Mouse (Mus musculus) 3T3-L1 (cell line): ENCODE measurements around the gene Rrh.
A peak's percentile ranks its signal among the peaks of the same experiment; 100 is the strongest.

Experiments
- DNase-seq: peaks from one replicate; pipeline ENCODE4 v3.0.0-alpha.2; 2015; ENCODE audit warnings: low read depth, low spot score

Gene Rrh

DNA sequence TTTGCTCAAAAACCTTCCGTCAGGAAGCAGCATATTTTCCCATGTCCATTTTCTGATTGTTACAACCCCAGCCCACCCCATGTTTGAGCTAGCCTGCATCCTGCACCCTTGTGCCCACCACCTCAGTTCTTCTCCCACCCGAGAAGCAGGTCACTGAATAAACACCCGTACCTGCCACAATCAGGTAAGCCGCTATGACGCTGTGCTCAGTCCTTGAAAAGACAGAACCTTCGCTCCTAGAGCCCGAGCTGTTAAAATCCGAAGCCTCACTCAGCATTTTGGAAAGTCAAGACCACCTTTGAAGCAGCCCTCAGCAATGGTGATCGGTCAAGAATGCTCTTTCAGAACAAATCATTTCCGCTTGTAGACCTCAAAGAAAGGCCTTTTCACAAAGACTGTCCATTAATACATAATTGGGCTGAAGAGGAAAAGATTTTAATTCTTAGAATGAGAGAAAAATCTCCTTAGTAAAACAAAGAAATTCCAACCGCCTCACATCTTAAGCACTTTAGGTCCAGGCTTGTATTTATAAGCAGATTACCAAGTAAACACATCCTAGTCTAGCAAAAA lies at the start of gene Rrh:
Rrh (minus strand) TSS at position 382 of the 570 bp plus-strand sequence.
- no peak for DNase-seq

DNA sequence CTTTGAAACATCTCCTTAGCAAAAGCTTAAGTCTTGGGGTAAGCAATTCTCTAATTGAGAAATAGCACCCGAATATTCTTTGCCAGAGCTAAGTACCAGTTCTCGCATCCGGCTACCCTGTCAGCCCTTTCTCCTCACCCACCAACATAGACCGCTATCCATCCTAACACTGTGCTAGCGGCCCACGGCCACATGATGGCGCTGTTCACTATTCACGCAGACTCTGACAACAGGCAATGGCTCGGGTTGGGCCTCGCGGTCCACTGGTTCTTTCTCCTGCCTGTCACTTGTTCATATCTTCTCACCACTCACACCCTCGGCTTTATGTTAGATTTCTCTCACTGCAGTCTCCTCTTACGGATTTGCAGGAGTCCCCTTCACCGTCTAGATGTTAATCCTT lies 41.3 kb upstream of the Rrh start:
- no peak for DNase-seq

DNA sequence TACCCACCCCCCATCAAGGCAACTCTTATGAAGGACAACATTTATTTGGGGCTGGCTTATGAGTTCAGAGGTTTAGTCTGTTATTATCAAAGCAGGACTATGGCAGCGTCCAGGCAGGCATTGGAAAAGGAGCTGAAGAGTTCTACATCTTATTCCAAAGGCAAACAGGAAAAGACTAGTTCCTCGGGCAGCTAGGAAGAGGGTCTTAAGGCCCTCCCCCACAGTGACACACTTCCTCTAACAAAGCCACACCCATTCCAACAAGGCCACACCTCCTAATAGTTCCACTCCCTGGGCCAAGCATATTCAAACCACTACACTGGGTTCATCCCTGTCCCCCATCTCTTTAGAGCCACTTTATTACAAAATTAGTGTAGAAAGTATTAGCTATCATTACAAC lies 40.2 kb upstream of the Rrh start:
- no peak for DNase-seq

DNA sequence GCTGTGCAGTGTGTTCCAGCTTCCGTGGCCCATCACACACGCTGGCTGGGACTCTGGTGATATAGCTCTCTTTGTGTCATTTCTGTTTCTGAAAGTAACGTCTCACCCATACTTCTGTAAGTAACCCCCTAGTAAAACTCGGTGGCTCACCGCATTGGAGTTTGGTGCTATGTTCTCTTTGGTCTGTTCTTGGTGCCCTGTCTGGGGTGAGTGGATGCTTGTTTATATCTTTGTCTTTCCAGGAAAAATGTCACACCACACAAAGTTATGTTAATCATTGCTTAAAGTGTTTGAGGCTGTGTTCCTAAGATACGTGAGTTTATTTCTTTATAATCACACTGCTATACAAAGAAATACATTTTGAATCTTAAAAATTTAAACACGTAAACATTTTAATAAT lies 24.5 kb upstream of the Rrh start:
- no peak for DNase-seq

DNA sequence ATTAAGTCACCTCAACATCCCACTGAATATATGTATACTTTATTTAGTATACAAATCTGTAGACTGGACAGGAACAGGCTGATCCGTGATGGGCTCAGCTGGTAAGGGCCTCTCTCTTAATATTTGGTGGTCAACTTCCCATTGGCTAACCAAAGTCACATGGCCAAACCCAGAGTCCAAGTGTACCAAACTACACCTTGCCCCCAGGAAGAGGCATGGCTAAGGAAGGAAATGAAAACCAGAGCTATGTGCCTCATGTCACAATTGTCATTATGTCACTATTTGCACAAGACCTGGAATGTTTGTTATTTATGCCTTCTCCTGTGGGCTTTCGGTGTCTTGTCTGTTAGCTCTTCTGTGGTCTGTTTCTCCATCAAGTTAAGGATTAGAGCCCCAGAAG lies 23.5 kb upstream of the Rrh start:
- DNase-seq, result no peak

DNA sequence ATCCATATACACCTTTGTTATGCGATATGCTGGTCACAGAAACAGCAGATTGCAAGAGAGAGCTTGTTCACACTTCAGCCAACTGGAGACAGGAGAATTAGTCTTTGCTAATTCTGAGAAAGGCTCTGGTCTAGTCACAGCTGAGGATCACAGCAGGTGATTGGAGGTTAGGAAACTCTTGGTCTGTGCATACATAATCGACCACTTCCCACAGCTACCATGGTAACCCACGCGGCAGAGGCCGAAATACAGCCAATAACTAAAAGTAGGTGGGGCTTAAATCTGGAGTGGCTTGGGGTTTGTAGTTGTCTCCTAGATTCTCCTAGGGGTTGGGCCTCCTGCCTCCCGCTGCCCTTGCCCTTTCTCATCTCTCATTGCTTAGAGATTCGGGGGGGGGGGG lies 15.6 kb upstream of the Rrh start:
- no peak for DNase-seq

DNA sequence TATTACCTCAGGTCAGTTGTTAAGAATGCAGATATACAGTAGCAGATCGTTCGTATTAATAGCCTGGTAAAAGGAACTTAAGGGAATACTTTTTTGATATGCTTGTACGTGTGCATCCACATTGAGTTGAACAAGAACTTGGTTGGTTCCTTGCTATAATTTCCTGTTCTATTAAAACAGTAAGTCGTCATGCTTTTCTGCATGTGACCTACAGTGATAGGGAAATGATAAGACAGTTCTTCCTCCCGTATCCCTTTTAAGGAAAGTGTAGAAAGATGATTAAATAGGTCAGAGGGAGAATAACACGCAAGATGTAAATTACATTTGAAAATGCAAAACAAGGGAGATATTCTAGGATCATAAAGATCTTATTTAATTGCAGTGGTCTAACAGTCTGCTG lies 14.6 kb upstream of the Rrh start:
- no peak for DNase-seq

DNA sequence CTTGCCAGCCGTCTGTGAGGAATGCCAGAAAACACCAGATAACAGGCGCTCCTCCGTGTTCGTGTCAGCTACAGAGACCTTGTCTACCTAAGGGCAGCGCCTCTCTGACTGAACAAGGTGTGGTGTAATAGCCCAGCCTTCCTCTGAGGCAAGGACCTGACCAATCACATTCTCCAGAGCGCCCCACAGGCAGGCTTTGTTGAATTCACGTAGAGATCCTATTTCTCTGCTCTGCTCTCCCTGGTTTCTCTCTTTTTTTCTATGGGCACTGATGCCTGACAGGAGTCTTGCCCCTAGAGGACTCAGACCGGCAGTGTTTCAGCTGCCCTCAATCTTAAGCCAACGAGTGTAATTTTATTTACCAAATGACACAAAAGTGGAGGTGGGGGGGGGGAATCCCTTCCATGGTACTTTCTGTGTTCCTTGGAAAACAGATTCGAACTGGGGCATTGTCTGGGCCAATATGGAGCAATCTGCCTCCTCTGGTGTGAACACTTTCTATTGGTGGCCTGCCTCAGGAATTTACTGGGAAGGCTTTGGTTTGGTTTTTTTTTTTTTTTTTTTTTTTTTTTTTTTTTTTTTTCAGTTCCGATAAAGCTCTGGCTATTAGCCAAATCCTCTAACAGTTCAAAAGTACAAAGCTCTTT lies 13.8 kb upstream of the Rrh start:
- no peak for DNase-seq

DNA sequence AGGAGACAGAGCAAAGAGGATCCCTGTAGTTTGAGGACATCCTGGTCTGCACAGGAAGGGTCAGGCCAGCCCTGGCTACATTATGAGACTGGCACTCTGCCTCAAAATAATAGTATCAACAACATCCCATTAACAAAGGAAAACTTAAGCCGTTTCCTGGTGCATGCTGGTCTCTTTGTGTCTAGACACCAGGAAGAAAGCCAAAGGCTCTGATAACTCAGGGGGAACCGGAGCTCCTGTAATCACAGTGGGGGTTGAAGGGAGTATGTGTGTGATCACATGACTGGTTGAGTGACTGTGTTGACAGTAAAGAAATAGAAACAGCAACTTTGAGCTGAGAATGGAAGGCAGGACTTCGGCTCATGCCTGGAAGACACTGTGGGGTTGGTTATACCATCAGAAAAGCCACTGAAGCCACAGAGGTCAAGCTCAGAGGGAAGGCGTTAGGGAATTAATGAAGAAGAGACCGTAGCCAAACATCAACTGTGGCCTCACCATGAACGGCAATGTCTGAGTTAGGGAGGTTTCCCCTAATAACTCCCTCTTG lies 13.1 kb upstream of the Rrh start, which contains the start of gene Cfi:
Cfi (plus strand) TSS at position 497 of the 547 bp plus-strand sequence.
- DNase-seq, result no peak

DNA sequence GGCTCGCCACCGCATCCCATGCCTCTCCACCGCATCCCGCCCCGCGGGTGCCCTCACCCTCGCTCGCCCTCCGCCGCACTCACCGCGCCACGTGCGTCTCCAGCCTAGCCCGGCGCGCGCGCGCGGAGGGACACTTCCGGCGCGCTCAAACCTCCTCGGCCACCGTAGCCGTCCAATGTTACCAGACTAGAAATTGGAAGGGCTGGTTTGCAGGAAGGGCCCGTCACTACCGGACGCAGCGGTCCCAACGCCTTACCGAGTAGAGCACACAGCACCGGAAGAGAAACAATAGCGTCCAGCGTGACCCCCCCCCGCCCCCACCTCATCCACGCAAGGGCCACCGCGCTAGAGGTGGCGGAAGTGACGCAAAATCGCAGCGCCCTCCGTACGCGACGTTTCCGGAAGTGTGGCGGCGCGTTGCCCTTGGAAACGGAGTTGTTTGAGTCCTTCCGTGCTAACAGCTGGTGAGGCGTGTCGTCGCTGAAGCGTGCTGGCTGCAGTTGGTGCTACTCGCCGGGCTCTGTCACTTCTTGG lies 8.7 kb upstream of the Rrh start, which contains the start of gene Gar1:
Gar1 (minus strand) TSS at position 362 of the 534 bp plus-strand sequence.
- DNase-seq, result peak; percentile 98

DNA sequence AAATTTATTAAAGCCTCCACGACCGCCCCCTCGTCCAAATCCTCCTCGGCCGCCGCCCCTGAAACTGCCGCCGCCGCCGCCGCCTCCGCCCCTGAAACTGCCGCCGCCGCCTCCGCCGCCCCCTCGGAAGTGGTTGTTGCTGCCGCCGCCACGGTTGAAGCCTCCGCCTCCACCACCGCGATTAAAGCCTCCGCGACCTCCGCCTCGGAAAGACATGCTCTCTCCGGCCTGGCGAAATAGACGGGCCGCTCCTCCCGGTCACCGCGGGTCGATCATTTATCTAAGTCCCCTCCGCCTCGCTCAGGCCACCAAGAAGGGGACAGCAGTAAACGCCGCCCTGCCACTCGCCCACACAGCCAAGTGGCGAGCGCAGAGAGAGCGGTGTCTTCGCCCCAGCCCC lies 8.2 kb upstream of the Rrh start:
- DNase-seq, result no peak

DNA sequence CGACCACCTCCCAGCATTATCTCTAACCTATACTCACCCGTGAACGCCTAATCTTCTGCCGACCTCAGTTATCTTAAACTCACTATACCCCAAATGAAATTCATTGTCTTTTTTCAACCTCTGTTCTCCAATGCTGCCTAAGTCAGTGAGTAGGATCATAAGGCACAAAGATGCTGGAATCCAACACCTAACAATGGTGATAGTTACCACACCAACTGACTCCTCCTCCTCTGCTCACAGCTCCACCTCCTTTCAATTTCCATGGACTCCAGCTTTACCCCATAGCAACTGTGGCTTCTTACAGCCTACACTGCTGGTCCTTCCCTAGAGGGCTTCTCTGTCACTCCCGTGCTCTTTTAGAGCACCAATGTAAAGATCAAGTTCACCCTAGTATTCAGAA lies 5.3 kb upstream of the Rrh start:
- peak; percentile 14 for DNase-seq

DNA sequence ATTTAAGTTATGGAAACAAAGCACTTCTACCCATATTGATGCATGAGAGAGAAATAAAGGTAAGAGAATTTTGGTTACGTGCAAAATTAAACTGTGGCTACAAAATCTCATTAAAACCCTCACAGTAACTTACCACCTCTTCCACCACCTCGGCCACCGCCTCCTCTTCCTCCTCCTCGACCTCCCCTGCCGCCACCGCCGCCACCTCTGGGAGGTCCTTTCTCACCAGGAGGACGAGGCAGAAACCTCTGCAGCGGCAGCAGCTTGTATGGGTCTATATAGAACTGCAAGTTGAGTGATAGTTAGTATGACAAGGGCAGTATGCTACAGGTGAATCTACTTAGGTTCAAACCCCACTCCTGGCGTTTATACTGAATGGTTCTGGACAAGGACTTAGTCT lies 4.3 kb upstream of the Rrh start:
- no peak for DNase-seq

DNA sequence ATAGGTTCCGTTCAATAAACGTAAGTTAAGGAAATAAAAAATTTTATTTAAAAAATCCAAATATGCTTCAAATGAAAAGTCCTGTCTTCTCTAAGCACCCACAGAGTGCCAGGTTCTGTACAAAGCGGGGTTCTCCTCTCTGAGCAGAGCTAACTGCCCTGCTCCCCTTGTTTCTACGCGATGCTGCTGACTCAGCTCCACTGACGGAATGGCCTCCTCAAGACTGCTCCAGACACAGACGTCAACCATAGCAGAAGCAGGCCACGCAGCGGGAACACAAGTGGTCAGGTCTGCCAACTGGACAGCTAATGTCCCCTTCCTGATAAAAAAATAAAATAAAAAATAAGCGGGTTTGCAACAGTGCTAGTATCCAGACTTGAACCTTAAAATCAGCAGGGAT lies 2.5 kb upstream of the Rrh start:
- no peak for DNase-seq

DNA sequence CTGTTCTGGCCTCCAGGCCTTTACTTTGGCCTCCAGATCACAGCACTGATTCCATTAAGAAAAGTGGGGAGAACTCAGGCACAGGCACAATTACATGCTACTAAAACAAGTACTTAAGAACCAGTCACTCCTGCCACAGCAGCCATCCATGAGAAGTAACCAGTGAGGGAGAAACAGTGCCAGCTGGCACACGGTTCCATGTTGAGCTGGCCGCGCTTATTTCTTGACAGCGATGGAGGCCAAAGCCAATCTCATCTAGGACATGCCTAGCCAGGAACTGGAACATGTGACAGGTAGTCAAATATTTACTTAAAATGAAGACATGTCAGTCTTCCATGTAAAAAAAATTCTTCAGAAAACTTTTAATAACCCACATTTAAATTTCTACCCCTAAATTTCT lies 1.8 kb upstream of the Rrh start:
- DNase-seq, result no peak

DNA sequence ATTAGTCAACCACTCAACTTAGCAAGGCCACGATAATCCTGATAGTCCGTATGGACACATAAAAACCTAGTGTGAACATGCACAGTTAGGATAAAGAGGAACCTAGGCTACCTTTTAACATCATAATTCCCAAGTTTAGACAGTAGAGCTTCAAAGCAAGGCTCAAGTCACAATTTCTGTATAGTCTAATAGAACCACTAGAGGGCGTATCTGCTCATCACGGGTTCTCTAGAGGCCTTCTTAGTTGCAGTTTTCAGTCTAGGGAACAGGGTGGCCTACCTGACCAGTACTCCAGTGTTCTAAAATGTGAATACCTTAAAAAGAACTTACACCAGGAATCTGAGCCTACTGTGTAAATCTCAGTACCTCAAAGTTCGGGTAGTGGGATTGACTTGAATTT lies 906 bp upstream of the Rrh start:
- DNase-seq, result peak; percentile 79

DNA sequence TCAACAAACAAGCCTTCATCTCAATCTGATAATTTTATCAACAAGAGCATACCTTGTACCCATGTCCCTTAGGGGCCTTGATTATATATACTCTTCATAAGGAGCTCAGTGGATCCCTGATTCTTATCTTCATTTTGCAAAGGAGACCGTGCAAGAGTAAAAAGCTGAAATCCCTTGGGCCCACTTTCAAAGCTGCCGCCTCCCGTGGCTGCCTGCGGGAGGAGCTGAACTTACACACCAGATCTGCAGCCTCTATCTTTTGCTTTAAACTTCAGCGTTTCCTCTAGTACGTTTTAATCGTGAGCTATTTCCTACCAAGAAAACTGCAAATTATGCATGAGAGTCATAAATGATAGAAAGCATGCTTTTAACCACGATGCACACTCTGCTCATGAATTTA lies 651 bp downstream of the Rrh start:
- no peak for DNase-seq

DNA sequence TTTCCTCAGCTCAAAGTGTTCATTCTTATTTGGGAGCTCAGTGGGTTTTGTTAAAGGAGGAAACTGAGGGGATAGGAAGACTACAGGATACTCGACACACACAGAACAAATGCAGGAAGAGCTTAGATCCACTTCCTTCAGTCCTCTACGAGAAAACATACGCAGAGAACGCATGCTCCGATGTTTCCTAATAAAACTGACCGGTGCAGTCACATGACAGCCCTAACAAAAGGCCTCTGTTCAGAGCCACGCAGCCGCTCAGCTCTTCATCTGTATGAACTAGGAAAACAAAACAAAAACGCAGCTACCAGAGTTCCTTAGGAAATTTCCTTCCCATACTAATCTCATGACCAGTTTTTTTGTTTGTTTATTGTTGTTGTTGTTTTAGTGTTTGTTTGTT lies 1.5 kb downstream of the Rrh start:
- DNase-seq, result no peak

DNA sequence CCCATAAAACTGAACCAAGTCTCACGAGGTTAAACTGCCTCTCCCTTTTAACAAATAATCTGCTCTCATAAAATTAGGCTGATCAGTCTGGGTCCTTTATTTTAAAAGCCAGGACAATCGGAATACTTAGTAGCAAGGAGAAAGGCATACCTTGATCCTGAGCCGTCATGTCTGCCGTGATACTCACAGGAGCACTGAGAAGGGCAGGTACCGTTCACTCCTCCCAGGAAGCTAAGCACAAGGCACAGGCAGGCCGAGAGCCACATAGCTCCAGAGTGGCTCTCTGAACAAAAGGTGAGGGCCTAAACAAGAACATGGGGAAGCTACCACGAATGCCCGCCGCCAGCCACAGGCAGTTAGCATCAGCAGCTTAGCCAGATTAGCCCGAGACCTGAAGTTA lies 18.6 kb downstream of the Rrh start, which contains the start of gene Lrit3:
Lrit3 (minus strand) TSS at position 266 of the 400 bp plus-strand sequence.
- no peak for DNase-seq

DNA sequence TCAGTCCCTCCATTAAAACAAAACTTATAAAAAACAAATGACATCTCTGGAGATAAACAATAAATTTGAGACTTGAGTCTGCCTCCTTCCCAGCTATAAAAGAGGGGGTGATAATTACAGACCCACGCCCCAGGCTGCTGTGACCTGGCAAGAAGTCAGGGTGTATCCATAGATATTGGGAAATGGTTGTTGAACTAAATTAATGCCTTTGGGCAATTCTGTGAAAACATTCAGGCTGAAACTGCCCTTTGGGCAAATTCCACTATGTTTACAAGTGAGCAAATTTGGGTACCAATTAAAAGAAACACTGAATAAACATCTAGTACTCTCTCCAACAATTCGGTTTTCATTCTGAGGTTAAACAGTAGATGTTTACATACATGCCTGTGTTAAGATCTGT lies 23.4 kb downstream of the Rrh start:
- no peak for DNase-seq

DNA sequence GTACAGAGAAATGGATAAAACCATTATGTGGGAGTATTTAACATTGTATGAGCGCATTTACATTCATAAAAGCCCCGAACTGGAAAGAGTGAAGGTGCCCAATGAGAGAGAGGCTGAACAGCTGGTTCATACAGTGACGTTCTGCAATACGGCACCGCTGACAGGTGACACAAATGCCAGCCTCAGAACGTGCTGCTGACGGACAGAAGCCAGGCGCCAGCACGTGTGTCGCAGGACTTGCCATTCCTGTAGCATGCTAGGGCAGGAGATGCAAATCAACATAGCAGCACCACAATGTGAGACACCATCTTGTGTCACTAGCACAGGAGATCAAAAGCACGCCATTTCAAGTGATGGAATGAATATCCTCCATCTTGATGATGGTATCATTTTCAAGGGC lies 23.8 kb downstream of the Rrh start:
- DNase-seq, result no peak

DNA sequence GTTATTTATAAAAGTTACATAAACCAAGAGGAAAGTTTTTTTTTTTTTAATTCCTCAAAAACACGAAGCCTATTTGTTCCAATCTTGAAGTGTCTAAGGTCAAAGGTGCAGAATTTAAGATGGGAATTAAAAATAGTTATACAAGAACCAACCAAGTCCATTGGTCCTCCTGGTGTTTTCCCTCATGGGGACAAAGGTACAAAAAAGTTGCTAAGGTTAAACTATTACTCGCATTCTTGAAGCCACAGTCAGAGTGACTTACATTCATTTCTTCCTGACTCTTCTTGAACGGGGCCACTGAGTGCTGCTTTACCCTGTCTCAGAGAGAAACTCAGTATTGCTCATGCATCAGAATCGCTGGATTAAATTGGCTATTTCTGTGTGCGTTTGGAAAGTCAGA lies 25.0 kb downstream of the Rrh start:
- DNase-seq, result no peak

DNA sequence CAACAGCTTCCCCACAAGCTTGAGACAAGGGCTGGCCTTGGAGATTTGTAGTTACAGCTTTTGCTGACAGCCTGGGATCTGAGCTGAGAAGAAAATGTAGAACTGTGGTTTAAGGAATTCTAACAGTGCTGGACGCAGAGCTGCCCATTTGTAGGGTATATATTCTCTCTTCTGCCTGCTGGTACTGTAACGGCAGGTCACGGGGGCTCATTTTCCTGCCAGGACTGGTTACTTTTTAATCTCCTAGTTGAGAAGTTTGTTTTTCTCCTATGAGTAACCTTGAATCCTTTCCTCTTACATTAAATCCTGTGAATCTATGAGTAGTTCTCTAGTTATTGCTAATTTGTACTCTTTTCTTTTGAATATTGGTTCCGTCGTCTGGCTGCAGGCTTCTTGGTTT lies 28.6 kb downstream of the Rrh start:
- DNase-seq, result no peak
